Mouse (Mus musculus): ENCODE results near the gene Tnnt2.
A peak's percentile ranks its signal among the peaks of the same experiment; 100 is the strongest.

Gene Tnnt2

DNA sequence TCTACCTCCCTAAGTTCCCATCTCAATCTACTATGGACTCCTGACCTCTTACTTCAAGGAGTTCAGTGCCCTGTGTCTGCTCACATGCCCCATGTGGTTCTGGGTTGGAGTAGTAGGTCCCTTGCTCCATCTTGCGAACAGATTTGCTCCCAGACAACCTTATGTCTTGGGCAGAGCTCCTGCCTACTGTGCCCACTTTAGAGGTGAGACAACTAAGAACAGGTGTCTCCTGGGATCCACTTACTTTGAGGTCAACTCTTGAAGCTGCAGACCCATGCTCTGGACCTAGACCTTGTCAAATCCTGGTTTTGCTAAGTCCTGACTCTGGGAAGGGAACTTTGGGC, 19.2 kb downstream of the Tnnt2 start:
- DNase-seq (ENCODE audit: low read depth, low spot score) = no peak

DNA sequence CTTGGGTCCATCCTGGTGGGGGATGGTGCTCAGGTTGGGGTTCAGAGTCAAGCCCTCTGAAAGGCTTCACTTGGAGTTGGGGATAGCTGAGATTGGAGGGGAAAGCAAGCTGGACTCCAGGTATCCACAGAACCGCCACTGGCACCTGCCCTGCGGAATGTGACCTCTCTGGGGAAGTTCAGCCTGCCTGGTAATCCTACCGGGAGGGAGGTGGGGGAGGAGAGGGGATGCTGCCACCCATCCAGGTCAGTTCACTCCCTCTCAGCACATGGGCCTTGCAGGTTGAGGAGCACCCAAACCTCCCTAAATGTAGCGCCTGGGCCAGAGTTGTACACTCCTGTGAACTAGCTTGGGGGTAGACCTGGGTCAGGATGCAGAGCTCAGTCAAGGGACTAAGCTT, 19.9 kb downstream of the Tnnt2 start:
- no peak for DNase-seq (ENCODE audit: low read depth, low spot score)

DNA sequence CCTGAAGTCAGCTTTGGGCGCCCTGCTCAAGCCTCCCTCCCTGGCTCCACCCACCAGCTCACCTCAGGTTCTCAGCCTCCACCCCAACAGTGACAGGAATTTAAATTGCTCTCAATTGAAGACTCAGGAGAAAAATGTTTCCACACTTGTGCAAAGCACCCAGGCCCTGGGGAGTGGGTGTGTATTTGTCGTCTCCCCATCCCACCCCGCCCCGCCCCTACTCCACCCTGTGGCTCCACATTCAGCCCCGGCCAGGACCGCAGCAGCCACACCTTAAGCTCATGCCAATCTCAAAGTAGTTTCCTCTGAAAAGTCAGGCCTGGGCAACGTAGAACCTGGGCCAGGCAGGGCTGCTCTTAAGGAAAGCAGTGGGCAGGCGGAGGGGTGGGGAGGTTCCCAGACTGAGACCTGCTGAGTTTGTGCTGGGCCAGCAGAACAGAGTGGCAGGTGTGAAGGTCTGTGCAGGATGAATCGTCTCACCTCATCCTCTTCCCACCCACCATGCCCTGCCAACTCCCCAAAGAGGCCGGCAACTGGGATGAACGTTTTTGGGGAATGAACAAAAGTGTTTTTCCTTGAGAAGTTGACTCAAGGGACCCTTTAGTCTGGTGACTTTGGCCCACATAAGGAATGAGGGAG, 21.1 kb downstream of the Tnnt2 start:
- DNase-seq (ENCODE audit: low read depth, low spot score) = no peak

DNA sequence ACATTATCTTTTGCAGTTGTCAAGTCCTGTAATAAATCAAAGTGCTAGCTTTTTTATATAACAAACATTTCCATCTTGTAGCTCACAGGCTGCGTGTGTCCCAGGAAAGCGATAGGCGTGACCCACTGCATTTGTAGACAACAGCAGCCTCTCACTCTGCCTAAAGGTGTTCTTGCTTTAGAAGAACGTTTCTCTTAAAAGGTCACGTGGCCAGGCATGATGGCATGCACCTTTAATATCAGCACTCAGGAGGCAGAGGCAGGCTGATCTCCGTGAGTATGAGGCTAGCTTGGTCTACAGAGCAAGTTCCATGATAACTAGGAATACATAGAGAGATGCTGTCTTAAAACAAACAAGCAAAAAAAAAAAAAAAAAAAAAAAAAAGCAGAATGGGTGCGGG, 22.4 kb downstream of the Tnnt2 start:
- DNase-seq (ENCODE audit: low read depth, low spot score) = no peak

DNA sequence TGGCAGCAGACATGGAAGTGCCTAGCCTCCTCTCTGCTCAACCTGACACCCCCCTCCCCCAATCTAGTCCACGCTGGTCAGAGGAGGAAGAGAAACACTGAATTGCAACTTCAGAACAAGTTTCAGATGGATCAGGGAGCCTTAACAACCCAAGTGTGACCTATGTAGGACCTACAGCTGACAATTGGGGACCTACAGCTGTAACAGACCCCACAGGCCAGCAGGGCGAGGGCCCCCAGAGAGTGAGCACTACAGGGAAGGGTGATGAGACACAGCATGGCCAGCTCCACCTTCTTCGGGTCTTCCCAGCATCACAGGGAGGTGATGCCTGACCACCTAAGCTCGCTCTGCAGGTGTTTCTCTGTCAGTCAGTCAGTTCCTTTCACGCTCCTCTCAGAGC, 24.9 kb downstream of the Tnnt2 start:
- no peak for DNase-seq (ENCODE audit: low read depth, low spot score)

DNA sequence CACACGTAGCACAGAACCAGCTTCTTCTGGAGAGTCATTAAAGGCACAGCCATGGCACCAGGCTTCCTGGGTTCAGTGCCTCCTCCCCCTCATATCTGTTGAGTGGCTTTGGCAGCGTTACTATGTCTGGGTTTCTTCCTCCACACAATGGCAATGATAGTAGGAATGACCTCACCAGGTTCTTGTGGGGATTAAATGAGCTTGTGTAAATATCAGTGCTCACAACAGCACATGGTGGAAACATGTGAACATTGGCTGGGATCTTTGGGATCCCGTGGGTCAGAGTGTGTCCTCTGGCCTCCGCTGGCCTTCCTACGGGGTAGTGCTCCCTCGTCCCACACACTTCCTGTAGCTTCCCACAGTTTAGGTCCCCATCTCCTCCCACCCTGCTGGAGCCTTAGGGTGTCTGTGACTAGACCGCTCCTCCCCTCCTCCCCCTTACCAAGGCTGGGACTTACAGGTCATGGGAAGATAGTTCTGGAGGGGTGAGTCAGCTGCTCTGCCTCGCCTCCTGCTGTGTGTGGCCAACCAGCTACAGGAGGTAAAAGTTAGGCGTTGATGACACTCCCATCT, 25.9 kb downstream of the Tnnt2 start:
- no peak for DNase-seq (ENCODE audit: low read depth, low spot score)

DNA sequence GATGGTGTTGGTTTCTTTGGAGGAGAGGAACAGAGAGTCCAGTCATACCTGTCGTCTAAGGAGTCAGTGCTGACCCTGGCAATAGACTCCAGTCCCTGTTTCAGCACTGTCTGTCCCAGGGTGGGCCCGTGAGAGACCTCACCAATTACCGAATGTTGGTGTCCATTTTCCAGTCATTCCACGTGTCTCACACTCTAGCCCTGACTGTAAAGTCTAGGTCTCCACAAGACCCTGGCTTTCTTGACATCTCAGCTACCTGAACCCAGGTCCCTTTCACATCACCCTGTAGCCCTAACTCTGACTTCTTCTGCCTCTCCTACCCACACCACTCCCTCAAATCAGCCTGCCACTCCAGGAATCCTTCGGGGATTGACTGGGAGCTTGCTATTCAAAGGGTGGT, 26.4 kb downstream of the Tnnt2 start:
- no peak for DNase-seq (ENCODE audit: low read depth, low spot score)

DNA sequence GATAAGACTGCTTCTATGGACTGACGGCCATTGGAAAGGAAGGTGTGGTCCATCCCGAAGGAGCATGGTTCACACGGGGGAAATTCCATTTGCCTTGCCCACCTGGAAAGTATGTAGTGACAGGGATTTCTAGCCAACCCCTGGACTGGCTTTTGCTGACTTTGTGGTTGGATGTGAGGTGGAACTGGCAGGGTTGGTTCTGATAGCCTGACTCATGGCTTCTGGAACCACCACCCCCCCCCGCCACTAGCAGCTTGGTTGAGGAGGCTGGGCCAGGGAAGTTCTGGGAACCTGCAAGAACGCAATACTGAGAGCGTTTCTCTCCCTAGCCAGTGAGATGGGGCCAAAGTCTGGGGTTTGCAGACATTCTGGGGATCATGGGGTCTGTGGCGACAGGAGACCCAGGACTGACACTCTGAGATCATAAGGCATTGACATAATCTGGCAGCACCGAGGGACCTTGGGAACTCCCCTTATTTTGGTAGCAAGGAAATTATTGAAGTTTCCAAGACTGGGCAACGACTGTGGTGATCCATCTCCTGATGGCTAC, 27.7 kb downstream of the Tnnt2 start:
- DNase-seq (ENCODE audit: low read depth, low spot score) = no peak

DNA sequence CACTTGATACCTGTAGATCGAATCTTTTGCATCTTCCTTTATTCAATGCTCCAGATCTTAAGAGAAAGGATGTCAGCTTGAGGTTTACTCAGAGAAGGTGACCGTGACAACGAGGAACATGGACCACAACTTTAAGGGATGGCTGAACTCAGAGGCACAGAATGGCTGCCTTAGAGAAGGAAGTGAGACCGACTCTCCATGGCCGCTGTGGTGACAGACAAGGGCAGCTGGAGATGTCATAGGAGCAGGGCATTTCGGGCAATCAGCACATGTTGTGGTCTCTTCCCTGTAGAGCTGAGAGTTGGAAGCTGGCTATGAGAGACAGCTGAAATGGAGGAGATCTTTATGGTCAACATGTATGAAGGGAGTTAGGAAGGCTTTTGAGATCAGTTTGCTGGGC, 28.7 kb downstream of the Tnnt2 start:
- DNase-seq (ENCODE audit: low read depth, low spot score) = no peak

DNA sequence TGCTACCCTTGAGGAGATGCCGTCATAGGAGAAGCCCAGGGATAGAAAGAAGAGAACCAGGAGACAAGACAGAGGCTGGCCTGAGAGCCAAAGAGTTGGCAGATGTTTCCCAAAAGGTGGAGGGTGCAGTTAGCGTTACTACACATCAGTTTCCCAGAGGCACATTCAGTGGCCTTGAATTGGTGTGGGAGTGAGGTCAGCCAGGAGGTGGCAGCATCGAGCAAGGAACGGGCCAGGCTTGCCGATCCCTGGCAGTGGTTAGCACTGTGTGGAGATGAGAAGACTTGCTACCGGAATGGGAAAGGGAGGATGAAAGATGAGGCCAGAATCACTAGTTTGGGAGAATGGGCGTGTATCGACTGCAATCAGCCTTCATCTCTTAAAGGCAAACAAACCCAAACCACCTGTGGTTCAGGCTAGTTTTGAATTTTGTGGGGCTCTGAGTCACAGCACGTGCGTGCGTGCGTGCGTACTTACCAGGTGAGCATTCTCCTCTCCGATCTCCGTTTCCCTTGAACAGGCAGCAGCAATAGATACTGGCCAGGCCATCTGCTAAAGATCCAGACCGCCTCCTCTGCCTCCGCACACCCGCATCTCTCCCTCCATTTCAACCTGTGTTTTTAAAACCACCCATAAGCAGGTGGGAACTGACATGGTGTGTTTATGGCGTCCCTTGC, 29.5 kb downstream of the Tnnt2 start:
- peak; percentile 45 for DNase-seq (ENCODE audit: low read depth, low spot score)

DNA sequence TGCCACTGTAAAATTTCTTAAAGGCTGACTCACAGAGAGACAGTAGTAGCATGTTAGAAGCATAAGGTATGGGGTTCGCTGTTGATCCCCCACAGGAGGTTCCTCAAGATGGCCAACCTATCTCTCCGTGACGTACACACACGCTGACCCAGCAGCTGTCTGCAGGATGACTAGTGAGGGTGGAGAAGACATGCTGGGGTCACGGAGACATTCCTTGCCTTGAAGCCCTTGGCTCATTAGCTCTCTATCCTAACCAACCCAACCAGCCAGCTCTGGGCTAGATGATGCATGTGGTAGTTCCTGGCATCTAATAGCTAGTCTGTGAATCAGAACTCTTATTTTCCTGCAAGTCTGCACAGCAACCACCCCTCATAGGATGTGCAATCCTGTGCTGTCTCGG, 32.4 kb downstream of the Tnnt2 start:
- DNase-seq (ENCODE audit: low read depth, low spot score) = no peak

DNA sequence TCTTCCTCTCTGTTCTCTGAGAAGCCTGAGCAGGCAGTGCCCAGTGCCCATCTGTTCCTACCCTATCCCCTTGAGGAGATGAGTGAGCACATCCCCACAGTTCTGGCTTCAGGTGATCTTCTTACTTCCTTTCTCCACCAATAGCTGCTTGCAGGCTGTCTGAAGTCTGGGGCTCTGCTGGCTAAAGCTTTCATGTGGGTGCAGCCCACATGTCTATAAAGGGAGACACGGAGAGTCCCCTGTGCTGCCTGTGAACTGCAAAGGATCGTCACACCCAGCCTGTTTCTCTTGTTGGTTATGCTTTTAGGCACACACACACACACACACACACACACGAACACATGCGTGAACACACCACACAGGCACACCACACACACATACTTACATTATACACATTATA, 36.8 kb downstream of the Tnnt2 start:
- peak; percentile 16 for DNase-seq (ENCODE audit: low read depth, low spot score)

DNA sequence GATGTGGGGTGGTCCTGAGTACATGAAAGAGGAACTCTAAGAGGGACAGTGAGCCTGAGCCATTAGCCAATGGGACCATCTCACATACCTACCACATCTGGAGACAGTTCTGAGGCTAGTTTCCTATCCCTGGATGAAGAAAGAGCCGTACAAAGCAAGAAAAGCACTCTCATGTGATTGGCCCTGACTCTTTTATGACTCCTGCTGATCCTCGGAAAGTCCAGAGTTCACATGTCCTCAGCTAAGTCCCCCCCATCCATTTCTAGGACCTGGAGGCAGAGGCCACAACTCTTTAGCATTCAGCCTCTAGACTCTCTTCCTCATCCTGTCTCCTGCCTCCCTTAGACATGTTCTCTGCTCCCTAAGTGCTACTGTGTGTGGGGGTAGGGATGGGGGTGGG, 41.1 kb downstream of the Tnnt2 start:
- DNase-seq (ENCODE audit: low read depth, low spot score) = no peak

DNA sequence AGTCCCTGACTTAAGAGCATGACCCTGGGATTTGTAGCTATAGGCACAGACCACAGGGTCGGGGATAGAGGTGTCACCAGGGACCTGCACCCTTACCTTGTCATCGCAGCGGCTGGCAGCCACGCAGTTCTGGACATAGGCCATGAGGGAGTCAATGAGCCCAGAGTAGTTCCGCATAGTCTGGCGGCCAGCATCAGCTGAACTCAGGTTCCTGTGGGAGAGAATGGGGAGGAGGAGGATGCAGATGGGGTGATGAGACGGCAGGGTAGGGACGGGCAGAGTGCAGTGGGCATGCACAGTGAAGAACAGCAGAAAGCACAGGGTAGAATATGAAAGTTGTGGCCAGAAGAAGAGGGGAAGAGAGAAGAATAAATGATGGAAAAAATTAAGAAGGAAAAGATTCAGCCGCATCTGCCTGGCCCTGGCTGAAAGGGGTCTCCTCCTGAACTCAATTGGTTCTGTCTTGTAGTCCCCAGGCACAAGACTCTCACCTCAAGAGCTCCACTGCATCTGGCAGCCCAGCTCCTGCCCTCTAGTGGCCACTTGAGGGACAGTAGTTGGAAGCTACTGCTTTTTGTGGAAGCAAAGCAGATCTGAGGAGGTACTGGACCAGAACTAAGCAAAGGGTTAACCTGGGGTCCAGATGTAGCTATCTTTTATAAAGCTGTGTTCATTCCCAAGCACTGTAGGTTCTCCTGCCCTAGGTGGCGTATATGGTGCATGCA, 46.4 kb downstream of the Tnnt2 start:
- DNase-seq (ENCODE audit: low read depth, low spot score) = peak; percentile 41

DNA sequence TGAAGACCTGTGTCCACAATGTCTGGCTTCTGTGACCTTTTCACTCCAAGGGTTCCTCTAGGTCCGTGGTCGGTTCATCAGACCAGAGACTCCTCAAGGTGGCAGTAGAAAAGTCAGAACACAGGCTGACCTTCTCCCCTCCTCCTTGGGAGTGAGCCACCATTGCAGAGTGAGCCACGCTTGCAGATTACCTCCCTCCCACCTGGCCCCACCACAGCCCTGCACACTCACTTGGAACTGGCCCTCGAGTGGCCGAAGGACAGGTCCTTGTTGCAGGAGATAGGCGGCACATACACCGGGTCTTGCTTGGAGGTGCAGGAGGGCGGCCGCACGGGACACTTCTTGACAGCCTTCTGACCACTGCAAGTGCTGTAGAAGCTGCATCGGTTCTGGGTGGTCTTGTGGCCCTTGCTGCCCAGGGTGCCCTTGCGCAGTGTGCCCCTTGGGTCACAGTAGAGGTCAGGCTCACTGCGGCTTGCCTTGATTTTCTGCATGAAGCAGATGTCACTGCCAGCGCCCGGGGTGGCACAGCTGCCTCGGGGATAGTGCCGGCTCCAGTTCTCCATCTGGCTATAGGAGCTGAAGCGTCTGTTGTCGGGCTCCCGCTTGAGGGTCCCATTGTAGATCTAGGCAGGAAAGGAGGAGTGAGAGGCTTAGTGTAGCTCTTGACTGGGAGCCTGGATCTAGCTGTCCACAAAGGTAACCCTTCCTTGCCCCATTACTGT, 53.5 kb downstream of the Tnnt2 start:
- no peak for DNase-seq (ENCODE audit: low read depth, low spot score)

DNA sequence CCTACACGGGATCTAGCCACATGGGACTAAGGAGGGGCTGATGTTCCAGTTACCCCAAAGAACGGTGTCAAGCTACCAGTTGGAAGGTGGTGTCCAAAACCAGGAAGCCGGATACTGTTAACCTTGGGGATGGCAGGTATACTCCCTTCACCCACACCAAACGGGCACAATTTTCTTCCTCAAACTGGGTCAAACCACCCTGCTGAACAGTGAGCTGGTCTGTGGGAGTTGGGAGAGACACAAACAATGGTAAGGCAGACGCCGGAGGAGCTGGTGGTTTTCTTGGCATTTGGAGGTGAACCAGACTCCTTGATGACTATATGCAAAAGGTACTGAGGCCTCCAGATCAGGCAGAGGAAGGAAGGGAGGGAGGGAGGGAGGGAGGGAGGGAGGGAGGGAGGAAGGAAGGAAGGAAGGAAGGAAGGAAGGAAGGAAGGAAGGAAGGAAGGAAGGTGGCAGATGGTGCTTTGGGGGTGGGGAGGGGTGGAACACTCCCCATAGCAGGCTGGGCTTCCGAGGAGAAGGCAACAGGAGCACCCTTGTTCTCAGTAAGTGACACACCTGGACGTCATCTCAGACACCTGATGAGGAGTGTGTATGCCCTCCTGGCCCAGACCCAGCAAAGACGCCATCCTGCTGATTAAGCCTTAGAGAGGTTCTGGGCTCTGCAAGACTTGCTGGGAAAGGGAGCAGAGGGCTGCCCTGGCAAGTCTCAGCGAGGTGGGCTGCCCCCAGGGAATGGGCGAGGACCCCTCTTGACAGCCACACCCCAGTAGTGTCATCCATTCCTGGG, 55.5 kb downstream of the Tnnt2 start:
- DNase-seq (ENCODE audit: low read depth, low spot score) = no peak

DNA sequence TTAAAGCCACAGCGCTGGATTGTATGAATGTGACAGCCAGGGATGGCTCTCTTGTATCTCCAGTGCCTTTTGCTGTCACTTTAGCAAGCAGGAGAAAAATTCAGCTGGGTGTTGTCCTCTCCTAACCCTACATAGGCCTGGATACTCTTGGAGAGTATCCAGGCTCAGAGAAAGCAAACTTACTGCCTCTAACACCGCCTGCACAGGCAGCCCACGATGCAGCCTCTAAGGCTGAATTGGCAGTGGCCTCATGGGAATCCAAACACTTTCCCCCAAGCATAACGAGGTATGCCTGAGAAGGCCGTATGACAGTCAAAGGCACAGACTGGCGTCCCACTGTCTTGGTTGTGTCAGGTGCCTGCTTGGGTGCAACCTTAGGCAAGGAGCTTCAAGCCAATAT, 56.1 kb downstream of the Tnnt2 start:
- DNase-seq (ENCODE audit: low read depth, low spot score) = no peak

DNA sequence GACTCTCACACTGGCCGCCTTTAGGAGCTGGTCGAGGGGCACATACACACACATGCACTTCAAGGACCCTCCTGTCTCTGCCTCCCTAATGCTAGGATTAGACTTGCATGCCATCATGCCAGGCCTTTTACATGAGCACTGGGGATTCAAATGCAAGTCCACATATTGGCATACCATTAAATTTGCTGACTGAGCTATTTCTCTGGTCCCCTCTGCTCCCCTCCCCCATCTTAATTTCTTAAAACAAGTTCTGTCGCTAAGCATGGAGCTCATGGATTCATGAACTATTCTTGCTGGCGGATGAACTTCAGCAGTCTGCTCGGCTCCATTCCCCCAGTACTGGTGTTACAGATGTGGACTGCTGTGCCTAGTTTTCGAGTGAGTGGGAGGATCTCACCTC, 56.6 kb downstream of the Tnnt2 start:
- no peak for DNase-seq (ENCODE audit: low read depth, low spot score)

DNA sequence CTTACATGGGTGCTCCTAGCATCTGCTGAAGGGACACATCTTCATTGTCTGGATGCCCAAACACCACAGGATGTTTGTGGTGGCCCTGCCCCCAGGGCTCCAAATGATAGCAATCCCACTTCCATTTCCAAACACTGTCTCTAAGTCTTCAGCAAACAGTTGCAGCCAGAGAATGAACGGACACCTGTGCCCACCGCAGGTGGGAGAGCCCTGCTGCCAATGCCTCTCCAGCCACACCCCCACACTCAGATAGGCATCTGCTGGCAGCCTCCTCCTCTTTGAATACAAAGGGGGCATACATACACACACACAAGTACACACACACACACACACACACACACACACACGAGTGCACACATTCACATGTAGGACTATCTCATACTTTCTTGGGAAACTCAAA, 57.2 kb downstream of the Tnnt2 start:
- DNase-seq (ENCODE audit: low read depth, low spot score) = no peak

DNA sequence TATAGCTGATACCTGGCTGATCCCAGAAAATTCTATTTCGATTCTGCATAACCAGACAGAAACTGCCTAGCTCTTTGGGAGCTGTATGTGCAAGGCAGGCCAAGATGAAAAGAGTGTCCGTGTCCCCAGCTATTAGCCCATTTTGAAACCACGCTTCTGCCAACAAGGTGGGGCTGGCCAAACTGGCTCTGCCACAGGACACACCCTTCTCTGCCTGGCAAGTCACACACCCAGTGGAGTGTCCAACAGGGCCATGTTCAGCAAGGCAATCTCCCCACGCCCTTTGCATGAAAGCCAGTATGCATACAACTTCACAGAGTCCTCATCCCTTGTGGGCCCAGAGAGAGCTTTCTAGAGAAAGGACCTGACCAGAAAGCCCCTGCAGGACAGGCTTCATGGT, 59.2 kb downstream of the Tnnt2 start:
- no peak for DNase-seq (ENCODE audit: low read depth, low spot score)

DNA sequence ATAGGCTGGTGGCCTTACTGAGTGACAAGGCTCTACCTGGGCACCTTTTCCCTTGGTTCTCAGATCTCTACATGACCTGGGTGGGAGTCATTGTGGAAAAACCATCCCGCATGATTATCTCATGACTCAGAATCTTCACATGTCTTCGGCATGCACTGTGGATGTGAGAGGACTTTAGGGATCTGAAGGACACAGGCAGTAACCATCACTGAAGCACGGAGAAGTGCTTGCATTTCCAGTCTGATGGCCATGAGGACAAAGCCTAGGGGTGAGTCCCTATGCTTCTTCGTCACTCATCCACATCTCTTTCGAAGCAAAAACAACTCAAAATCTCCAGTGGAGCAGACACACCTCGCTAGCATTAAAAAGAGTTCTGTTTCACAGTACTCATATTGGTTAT, 63.1 kb downstream of the Tnnt2 start:
- no peak for DNase-seq (ENCODE audit: low read depth, low spot score)
